Mouse (Mus musculus) thymus, adult 2 months (tissue): Measurements from ENCODE around the gene Cdk5rap2. TPM values are rescaled to one million over a fixed set of nuclear protein-coding genes. Genes with fewer than 3 reads are reported as not detected.

Source experiments
- DNase-seq: peaks from one replicate; pipeline ENCODE4 v3.0.0; 2021
- H3K27ac ChIP-seq: fragments of 200-500 bp; 2 replicates; pipeline ENCODE4 v1.5.1; 2012; ENCODE audit warnings: low read length, control low read depth; ENCODE audit not compliant: control insufficient read depth, insufficient read depth
- H3K27me3 ChIP-seq: fragments of 200-500 bp; 2 replicates; pipeline ENCODE4 v1.6.1; 2012; ENCODE audit warnings: mild to moderate bottlenecking, low read length, moderate library complexity, mixed read lengths; ENCODE audit not compliant: control insufficient read depth, insufficient read depth
- H3K36me3 ChIP-seq: fragments of 200-500 bp; 2 replicates; pipeline ENCODE4 v1.6.1; 2012; ENCODE audit warnings: mild to moderate bottlenecking, low read length, moderate library complexity; ENCODE audit not compliant: control insufficient read depth, insufficient read depth
- H3K4me1 ChIP-seq: fragments of 200-500 bp; replicated peaks from 2 replicates; pipeline ENCODE4 v1.6.1; 2012; ENCODE audit warnings: low read length; ENCODE audit not compliant: control insufficient read depth, insufficient read depth
- H3K4me3 ChIP-seq: fragments of 200-500 bp; 2 replicates; pipeline ENCODE4 v1.5.1; 2012; ENCODE audit warnings: mild to moderate bottlenecking, low read length, control low read depth, moderate library complexity; ENCODE audit not compliant: control insufficient read depth, insufficient read depth
- CTCF ChIP-seq: fragments of 200-500 bp; IDR thresholded peaks from 2 replicates; pipeline ENCODE4 v1.5.1; 2012; ENCODE audit warnings: mild to moderate bottlenecking, control low read depth, low read length, moderate library complexity, borderline replicate concordance; ENCODE audit not compliant: control insufficient read depth, poor library complexity, insufficient read depth; ENCODE audit errors: extremely low read depth
- POLR2A ChIP-seq: fragments of 200-500 bp; IDR thresholded peaks from 2 replicates; pipeline ENCODE4 v1.6.1; 2012; ENCODE audit warnings: mild to moderate bottlenecking, low read length, control low read depth, moderate library complexity; ENCODE audit not compliant: control insufficient read depth, poor library complexity, insufficient read depth; ENCODE audit errors: extremely low read depth
- WGBS: fragments of 180-500 bp; shearing (Covaris S2); methylation state at CpG from one replicate; pipeline ENCODE4 v1.1.7; 2018; 5-methylcytosine and 5-hydroxymethylcytosine counted together
- polyA plus RNA-seq: library from polyadenylated mRNA; depleted of rRNA; stranded (reverse); fragments of >200 nt; gene quantifications from 2 replicates; pipeline ENCODE4 v1.2.3, GENCODE M21; 2012

Cdk5rap2 gene
- polyA plus RNA-seq, 1 experiment = 13.3 TPM

GRCm38 (mm10) chr4:70394736-70395135 is 15.5 kb downstream of the Cdk5rap2 start:
- Histone ChIP-seq H3K36me3 (no peaks in the 10 kb centered on the region), H3K4me1 (no peaks in the 10 kb centered on the region), H3K27ac (no peak overlapping the region), H3K4me3 (no peak overlapping the region), H3K27me3 (no peaks in the 10 kb centered on the region)
- WGBS = 97% methylated on average over 2 of the region's 2 CpGs
- DNase-seq = no peak
- no peak for TF ChIP-seq POLR2A

GRCm38 (mm10) chr4:70391760-70392372 is 18.4 kb downstream of the Cdk5rap2 start:
- no peaks in the 10 kb centered on the region for H3K27me3 ChIP-seq
- WGBS = 95% methylated on average over 11 of the region's 11 CpGs
- TF ChIP-seq CTCF (no peak), POLR2A (no peak)
- no peak overlapping the region for H3K27ac ChIP-seq
- DNase-seq = no peak
- no peaks in the 10 kb centered on the region for H3K4me1 ChIP-seq
- no peak overlapping the region for H3K4me3 ChIP-seq
- H3K36me3 ChIP-seq = no peaks in the 10 kb centered on the region

DNA sequence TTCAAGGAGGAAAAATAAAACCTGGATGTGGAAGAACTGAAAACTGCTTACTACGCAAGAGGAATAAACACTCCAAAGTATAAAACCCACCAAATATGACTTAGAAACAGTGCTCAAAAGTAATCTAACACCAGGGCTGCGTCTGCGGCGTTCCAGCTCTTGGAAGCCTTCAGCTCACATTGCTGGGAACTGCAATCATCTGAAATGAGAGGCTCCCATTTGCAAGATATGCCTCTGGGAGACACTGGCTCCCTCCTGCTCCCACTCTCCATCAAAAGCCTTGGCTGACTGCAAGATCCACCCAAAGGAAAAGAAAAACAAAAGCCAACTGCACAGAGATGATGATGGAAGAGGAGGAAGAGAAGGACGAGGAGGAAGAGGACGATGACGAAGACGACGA is 19.2 kb downstream of the Cdk5rap2 start:
- no peaks in the 10 kb centered on the region for H3K36me3 ChIP-seq
- WGBS = 93% methylated on average over 9 of the region's 9 CpGs
- H3K4me3 ChIP-seq = no peak overlapping the region
- H3K27ac ChIP-seq = no peak overlapping the region
- DNase-seq = no peak
- no peaks in the 10 kb centered on the region for H3K27me3 ChIP-seq
- TF ChIP-seq CTCF (no peak), POLR2A (no peak)
- no peaks in the 10 kb centered on the region for H3K4me1 ChIP-seq

DNA sequence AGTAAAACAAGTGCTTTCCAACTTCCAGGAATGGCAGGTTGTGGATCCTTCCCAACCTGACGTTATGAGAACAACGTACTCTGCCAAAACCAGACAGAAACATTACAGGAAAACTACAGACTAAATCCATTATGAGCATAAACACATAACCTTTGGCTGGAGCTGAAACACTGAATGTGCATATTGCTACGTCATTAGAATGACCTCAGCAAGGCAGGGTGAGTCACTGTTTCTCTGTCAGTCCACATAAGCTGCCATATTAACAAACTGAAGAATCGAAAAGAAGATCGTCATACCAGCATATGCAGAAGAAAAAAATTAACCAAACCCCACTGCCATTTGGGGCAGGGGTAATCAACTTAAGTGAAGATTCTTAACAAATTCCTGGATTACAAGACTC is 24.0 kb downstream of the Cdk5rap2 start:
- Histone ChIP-seq H3K27me3 (no peaks in the 10 kb centered on the region), H3K27ac (no peak overlapping the region), H3K4me1 (peaks cover 2% of the 10 kb centered on the region; the same call in 1 of the 2 replicates), H3K36me3 (no peaks in the 10 kb centered on the region), H3K4me3 (no peak overlapping the region)
- DNase-seq = no peak
- TF ChIP-seq CTCF = no peak
- TF ChIP-seq POLR2A = no peak
- WGBS = 97% methylated on average over 5 of the region's 5 CpGs

- Histone ChIP-seq H3K27me3 (no peaks in the 10 kb centered on the region), H3K36me3 (no peaks in the 10 kb centered on the region), H3K4me1 (no peaks in the 10 kb centered on the region), H3K27ac (no peak overlapping the region), H3K4me3 (no peak overlapping the region)
- TF ChIP-seq CTCF = no peak
- no peak for TF ChIP-seq POLR2A
- no peak for DNase-seq
- 93% methylated on average over 4 of the region's 4 CpGs for WGBS
Measured at GRCm38 (mm10) chr4:70377359-70377758, 32.9 kb downstream of the Cdk5rap2 start.

DNA sequence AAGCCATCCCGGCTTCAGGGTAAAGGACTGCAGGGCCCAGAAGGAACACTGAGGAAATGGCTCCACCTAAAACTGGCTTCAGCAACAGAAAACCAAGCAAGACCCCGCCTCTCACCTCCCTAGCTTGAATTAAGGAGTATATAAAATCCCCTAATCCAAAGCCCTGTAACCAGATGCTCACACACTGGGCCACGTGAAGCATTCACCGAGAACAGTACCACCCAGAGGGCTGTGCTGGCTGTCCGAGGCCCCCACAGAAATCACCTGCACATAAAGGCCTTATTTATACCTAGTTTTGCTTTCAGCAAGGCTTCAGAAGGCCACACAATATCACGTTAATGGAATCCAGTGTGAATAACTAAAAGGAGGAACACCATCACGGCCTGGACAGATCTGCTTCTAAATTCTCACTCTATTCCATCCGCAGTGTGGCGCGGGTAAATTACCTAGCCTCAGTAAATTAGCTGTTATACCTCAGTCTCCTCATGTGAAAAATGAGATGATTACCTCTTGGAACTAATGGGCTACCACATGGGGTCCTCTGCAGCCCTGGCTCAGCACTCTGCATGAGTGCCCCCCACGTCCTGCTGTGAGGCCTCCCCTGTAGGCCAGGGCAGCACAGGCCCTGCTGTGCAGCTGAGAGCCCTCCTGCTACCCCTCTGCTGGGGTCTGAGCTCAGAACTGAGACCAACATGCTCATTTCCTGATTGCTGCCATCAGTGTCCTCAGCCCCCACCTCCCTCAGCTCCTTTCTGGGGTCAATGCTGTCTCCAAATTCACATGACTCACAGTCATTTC is 45.0 kb downstream of the Cdk5rap2 start:
- H3K36me3 ChIP-seq = no peaks in the 10 kb centered on the region
- no peaks in the 10 kb centered on the region for H3K4me1 ChIP-seq
- no peak overlapping the region for H3K27ac ChIP-seq
- H3K4me3 ChIP-seq = no peak overlapping the region
- DNase-seq = no peak
- WGBS = 98% methylated on average over 11 of the region's 11 CpGs
- no peak for TF ChIP-seq CTCF
- TF ChIP-seq POLR2A = no peak
- no peaks in the 10 kb centered on the region for H3K27me3 ChIP-seq
